Mouse (Mus musculus): ENCODE results near the gene Grb10.

GRCm38 (mm10) chr11:11892993-11893602, 145.4 kb downstream of the Grb10 start:
- TF ChIP-seq POLR2A (IDR thresholded peaks at IDR 0.05; ENCODE audit: control insufficient read depth, low read depth, low read length), result no peak
- no peak for TF ChIP-seq CTCF (IDR thresholded peaks at IDR 0.05; ENCODE audit: control insufficient read depth, insufficient read depth, insufficient replicate concordance, low read depth, low read length)

Measured in testis, adult 2 months (tissue).